Mouse (Mus musculus): ENCODE data around the gene Gsdmc3.
"Not testable (repeated sequence)": the region's sequence is repeated elsewhere in the genome, so short reads cannot be mapped to it uniquely, and the experiment has no call there.

Gene Gsdmc3

GRCm38 (mm10) chr15:63878458-63878857 lies at the start of gene Gsdmc3:
TSS of gene Gsdmc3 (minus strand) at chr15:63878558.
- DNase-seq, result not testable (repeated sequence)

- no peak for DNase-seq
These were observed 47.8 kb upstream of the Gsdmc3 start for GRCm38 (mm10) chr15:63926201-63926600.

GRCm38 (mm10) chr15:63924484-63924883 lies 46.1 kb upstream of the Gsdmc3 start:
- DNase-seq, result no peak

GRCm38 (mm10) chr15:63921618-63922017 lies 43.3 kb upstream of the Gsdmc3 start:
- DNase-seq, result not testable (repeated sequence)

DNA sequence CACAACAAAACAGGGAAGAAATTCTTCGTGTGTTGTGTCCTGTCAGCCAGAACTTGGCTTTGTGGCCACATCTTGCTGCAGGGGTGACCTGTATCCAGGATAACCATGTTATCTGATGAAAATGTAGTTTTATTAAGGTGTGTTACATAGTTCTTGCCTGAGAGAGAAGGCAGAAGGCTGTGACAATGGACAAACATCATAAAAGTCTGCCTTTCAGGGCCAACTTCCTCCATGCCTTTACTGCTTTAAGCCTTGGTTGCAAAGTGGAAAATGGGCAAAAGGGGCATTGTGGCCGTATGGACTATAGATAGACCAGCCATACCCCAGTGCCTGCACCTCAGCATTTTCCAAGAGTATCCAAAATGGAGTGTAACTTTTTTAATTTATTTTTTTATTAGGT lies 41.4 kb upstream of the Gsdmc3 start:
- DNase-seq, result not testable (repeated sequence)

DNA sequence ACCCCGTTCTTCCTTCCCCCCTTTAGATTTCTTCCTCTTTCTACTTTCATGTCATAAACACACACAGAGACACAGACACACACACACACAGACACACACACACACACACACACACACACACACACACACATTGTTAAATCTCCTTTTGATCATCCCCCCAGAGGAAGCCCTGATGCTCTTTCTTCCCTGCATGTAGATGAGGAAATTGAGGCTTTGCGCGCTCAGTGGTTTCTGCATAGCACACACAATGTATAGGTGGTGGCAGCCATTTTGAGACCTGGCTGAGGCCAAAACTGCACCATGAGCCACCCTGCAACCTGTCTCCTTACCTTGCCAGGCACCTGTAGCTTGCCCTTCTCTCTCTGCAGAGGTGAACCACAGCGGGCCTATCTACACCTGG lies 38.2 kb upstream of the Gsdmc3 start:
- DNase-seq, result not testable (repeated sequence)

- DNase-seq, result peak; percentile 66
These were observed 33.8 kb upstream of the Gsdmc3 start, which contains the start of gene Gsdmc4 for GRCm38 (mm10) chr15:63912197-63912596. TSS of gene Gsdmc4 (minus strand) at chr15:63912297.

DNA sequence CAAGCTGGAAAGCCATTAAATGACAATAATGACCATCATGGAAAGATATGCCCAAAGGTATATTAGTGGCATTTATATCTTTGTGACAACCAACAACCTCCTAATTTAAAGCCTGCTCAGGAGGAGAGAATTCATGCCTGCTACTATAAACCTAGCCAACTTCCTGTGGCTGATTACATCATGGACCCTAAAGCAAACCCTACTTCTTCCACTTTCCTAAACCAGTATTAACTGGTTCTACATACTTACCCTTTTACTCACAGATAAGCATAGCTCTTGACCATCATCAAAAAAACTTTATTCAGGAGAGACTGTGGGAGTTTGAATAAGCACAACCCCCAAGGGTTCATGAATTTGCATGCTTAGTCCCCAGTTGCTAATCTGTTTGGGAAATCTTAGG lies 31.5 kb upstream of the Gsdmc3 start:
- not testable (repeated sequence) for DNase-seq

DNA sequence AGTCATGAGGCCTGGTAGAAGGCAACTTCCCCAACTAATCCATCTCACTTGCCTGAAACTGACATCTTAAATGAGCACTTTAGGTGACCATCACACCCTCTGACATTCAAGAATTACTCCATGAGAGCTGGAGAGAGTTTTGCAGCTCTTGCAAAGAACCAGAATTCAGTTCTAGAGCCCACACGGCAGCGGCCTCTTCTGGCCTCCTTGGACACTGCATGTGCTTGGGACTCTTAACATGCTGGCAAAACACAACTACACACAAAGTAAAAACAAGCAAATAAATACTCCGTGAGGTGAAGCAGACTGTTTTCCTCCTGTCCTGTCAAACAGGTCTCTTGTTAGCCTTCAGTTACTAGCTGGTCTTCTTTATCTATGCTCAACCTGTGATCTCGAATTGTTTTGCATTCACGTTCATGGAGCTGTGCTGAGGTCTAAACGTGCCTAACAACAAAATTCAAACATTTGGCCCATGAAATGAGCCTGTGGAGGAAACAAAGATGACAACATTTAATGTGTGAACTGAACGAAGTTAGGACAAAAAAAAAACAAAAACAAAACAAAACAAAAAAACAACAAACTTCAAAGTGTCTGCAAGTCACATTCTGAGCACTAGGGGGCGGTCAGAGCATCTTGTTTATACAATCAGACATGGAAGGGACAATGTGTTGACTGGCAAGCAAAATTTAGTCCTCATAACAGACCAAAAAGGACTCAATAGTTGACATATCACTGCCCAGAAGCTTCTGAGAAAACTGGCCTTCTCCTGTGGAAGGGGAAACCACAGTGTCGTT lies 17.4 kb upstream of the Gsdmc3 start:
- not testable (repeated sequence) for DNase-seq

GRCm38 (mm10) chr15:63888440-63888839 lies 10.1 kb upstream of the Gsdmc3 start:
- not testable (repeated sequence) for DNase-seq

DNA sequence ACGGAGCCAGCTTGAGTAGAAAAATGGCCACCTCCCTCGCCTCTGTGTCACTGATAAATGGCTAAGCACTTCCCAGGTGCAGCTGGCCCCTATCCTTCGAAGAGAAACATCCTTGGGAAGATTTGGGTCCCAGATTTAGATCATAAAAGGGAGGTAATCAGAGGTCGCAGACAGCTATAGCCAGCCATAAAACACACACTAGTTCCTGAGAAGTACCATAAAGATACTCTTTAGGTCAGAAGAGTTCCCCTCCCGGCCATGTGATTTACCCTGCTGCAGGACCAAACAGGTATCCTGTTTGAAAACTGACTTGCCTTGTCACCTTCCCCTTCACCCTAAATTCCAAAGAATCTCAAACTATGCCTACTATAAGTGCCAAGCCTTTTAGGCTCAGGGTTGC lies 9.6 kb upstream of the Gsdmc3 start:
- not testable (repeated sequence) for DNase-seq

- not testable (repeated sequence) for DNase-seq
These were observed 2.2 kb downstream of the Gsdmc3 start for GRCm38 (mm10) chr15:63876160-63876559.

DNA sequence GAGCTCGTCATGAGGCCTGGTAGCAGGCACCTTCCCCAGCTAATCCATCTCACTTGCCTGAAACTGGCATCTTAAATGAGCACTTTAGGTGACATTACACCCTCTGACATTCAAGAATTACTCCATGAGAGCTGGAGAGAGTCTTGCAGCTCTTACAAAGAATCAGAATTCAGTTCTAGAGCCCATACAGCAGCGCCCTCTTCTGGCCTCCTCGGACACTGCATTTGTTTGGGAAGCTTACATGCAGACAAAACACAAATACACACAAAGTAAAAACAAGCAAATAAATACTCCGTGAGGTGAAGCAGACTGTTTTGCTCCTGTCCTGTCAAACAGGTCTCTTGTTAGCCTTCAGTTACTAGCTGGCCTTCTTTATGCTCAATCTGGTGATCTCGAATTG lies 16.4 kb downstream of the Gsdmc3 start:
- not testable (repeated sequence) for DNase-seq
